Mouse (Mus musculus) kidney, embryonic 14.5 days (tissue): Measurements from ENCODE around the gene Clstn2. TPM values are rescaled to one million over a fixed set of nuclear protein-coding genes. Genes with fewer than 3 reads are reported as not detected.

ENCODE experiments used
- ATAC-seq: fragments of 200-750 bp; cut with Nextera tagmentation; 2 replicates; pipeline ENCODE4 v1.8.0; 2017; ENCODE audit warnings: moderate number of reproducible peaks, mild to moderate bottlenecking, moderate TSS enrichment, moderate library complexity; ENCODE audit not compliant: low FRiP score, low TSS enrichment
- H3K27ac ChIP-seq: fragments of 300-500 bp; sonication (generic); 2 replicates; pipeline ENCODE4 v1.5.1; 2014; ENCODE audit warnings: low read depth, mild to moderate bottlenecking, low read length, moderate library complexity, mixed read lengths
- H3K27me3 ChIP-seq: fragments of 300-500 bp; sonication (generic); 2 replicates; pipeline ENCODE4 v1.6.1; 2014; ENCODE audit warnings: mild to moderate bottlenecking, low read length; ENCODE audit not compliant: control insufficient read depth, insufficient read depth
- H3K36me3 ChIP-seq: fragments of 300-500 bp; sonication (generic); 2 replicates; pipeline ENCODE4 v1.6.1; 2014; ENCODE audit warnings: low read length, mixed read lengths; ENCODE audit not compliant: control insufficient read depth, insufficient read depth
- H3K4me1 ChIP-seq: fragments of 300-500 bp; sonication (generic); 2 replicates; pipeline ENCODE4 v1.6.1; 2014; ENCODE audit warnings: low read length, mixed read lengths; ENCODE audit not compliant: control insufficient read depth, insufficient read depth
- H3K4me2 ChIP-seq: fragments of 300-500 bp; sonication (generic); replicated peaks from 2 replicates; pipeline ENCODE4 v1.6.1; 2014; ENCODE audit warnings: low read depth, mild to moderate bottlenecking, low read length
- H3K4me3 ChIP-seq: fragments of 300-500 bp; sonication (generic); 2 replicates; pipeline ENCODE4 v1.5.1; 2014; ENCODE audit warnings: mild to moderate bottlenecking, low read length
- H3K9ac ChIP-seq: fragments of 300-500 bp; sonication (generic); 2 replicates; pipeline ENCODE4 v1.6.1; 2014; ENCODE audit warnings: low read depth, mild to moderate bottlenecking, low read length, moderate library complexity
- H3K9me3 ChIP-seq: fragments of 300-500 bp; sonication (generic); 2 replicates; pipeline ENCODE4 v1.6.1; 2016; ENCODE audit warnings: low read length; ENCODE audit not compliant: control insufficient read depth
- WGBS: fragments of 180-500 bp; shearing (Covaris S2); extraction: QIAGEN DNeasy Blood & Tissue Kit; methylation state at CpG from one replicate; pipeline ENCODE4 v1.1.7; 2014; 5-methylcytosine and 5-hydroxymethylcytosine counted together
- polyA plus RNA-seq: library from polyadenylated mRNA; unstranded; fragments of >200 nt; fragmentation: Nextera tagmentation; extraction: Ambion mirVana; gene quantifications from 2 replicates; pipeline ENCODE4 v1.2.1, GENCODE M21; 2014

The Clstn2 gene
- polyA plus RNA-seq, 1 experiment from 2014 or later, result 2.7 TPM

GRCm38 (mm10) chr9:97772431-97772830 lies 260.6 kb downstream of the Clstn2 start:
- no peaks in the 10 kb centered on the region for H3K36me3 ChIP-seq
- H3K27me3 ChIP-seq, result no peaks in the 10 kb centered on the region
- H3K9ac ChIP-seq, result no peak overlapping the region
- H3K9me3 ChIP-seq, result no peaks in the 10 kb centered on the region
- WGBS, result 73% methylated on average over 3 of the region's 3 CpGs
- no peak overlapping the region for H3K4me3 ChIP-seq
- no peak overlapping the region for H3K27ac ChIP-seq
- 0 out of 2 replicates have a peak, but pooled peaks cover 3% of the 10 kb centered on the region for H3K4me1 ChIP-seq
- ATAC-seq, result no peak
- H3K4me2 ChIP-seq, result no peak overlapping the region

GRCm38 (mm10) chr9:97769331-97769730 lies 263.6 kb downstream of the Clstn2 start:
- no peak overlapping the region for H3K4me3 ChIP-seq
- no peak for ATAC-seq
- H3K36me3 ChIP-seq, result no peaks in the 10 kb centered on the region
- H3K4me1 ChIP-seq, result 0 out of 2 replicates have a peak, but pooled peaks cover 3% of the 10 kb centered on the region
- H3K27ac ChIP-seq, result no peak overlapping the region
- H3K27me3 ChIP-seq, result no peaks in the 10 kb centered on the region
- H3K4me2 ChIP-seq, result no peak overlapping the region
- no peak overlapping the region for H3K9ac ChIP-seq
- WGBS, result 56% methylated on average over 5 of the region's 5 CpGs
- no peaks in the 10 kb centered on the region for H3K9me3 ChIP-seq

GRCm38 (mm10) chr9:97765251-97765767 lies 267.7 kb downstream of the Clstn2 start:
- Histone ChIP-seq H3K36me3 (no peaks in the 10 kb centered on the region), H3K4me2 (no peak overlapping the region), H3K4me3 (no peak overlapping the region), H3K9me3 (no peaks in the 10 kb centered on the region), H3K9ac (no peak overlapping the region), H3K27me3 (no peaks in the 10 kb centered on the region), H3K4me1 (0 out of 2 replicates have a peak, but pooled peaks cover 6% of the 10 kb centered on the region), H3K27ac (no peak overlapping the region)
- no peak for ATAC-seq
- WGBS, result 89% methylated on average over 6 of the region's 6 CpGs

- Histone ChIP-seq H3K4me2 (no peak overlapping the region), H3K4me3 (no peak overlapping the region), H3K9me3 (no peaks in the 10 kb centered on the region), H3K4me1 (0 out of 2 replicates have a peak, but pooled peaks cover 3% of the 10 kb centered on the region), H3K36me3 (no peaks in the 10 kb centered on the region), H3K27me3 (no peaks in the 10 kb centered on the region), H3K27ac (no peak overlapping the region), H3K9ac (no peak overlapping the region)
- ATAC-seq, result no peak
- WGBS, result 77% methylated on average over 4 of the region's 4 CpGs
Observed at GRCm38 (mm10) chr9:97763048-97763447, 269.9 kb downstream of the Clstn2 start.

GRCm38 (mm10) chr9:97755599-97756270 lies 277.2 kb downstream of the Clstn2 start:
- H3K9ac ChIP-seq, result no peak overlapping the region
- ATAC-seq, result peak; percentile 80
- H3K27ac ChIP-seq, result no peak overlapping the region
- no peaks in the 10 kb centered on the region for H3K36me3 ChIP-seq
- WGBS, result 37% methylated on average over 6 of the region's 7 CpGs
- no peak overlapping the region for H3K4me2 ChIP-seq
- no peaks in the 10 kb centered on the region for H3K27me3 ChIP-seq
- H3K4me3 ChIP-seq, result no peak overlapping the region
- 0 out of 2 replicates have a peak, but pooled peaks cover 6% of the 10 kb centered on the region for H3K4me1 ChIP-seq
- H3K9me3 ChIP-seq, result no peaks in the 10 kb centered on the region

- H3K4me1 ChIP-seq, result 0 out of 2 replicates have a peak, but pooled peaks cover 4% of the 10 kb centered on the region
- no peak overlapping the region for H3K27ac ChIP-seq
- H3K9ac ChIP-seq, result no peak overlapping the region
- H3K9me3 ChIP-seq, result no peaks in the 10 kb centered on the region
- 53% methylated on average over 2 of the region's 2 CpGs for WGBS
- H3K4me3 ChIP-seq, result no peak overlapping the region
- ATAC-seq, result no peak
- H3K27me3 ChIP-seq, result no peaks in the 10 kb centered on the region
- H3K36me3 ChIP-seq, result no peaks in the 10 kb centered on the region
- H3K4me2 ChIP-seq, result no peak overlapping the region
Observed at GRCm38 (mm10) chr9:97753715-97754114, 279.3 kb downstream of the Clstn2 start.

GRCm38 (mm10) chr9:97746574-97746973 lies 286.4 kb downstream of the Clstn2 start:
- H3K4me2 ChIP-seq, result no peak overlapping the region
- no peaks in the 10 kb centered on the region for H3K36me3 ChIP-seq
- no peaks in the 10 kb centered on the region for H3K9me3 ChIP-seq
- H3K27me3 ChIP-seq, result no peaks in the 10 kb centered on the region
- ATAC-seq, result no peak
- WGBS, result 68% methylated on average over 2 of the region's 2 CpGs
- H3K27ac ChIP-seq, result no peak overlapping the region
- H3K9ac ChIP-seq, result no peak overlapping the region
- no peak overlapping the region for H3K4me3 ChIP-seq
- no peaks in the 10 kb centered on the region for H3K4me1 ChIP-seq

GRCm38 (mm10) chr9:97727715-97728486 lies 305.1 kb downstream of the Clstn2 start:
- Histone ChIP-seq H3K27ac (no peak overlapping the region), H3K36me3 (no peaks in the 10 kb centered on the region), H3K9ac (no peak overlapping the region), H3K4me1 (no peaks in the 10 kb centered on the region), H3K4me2 (no peak overlapping the region), H3K27me3 (no peaks in the 10 kb centered on the region), H3K4me3 (no peak overlapping the region), H3K9me3 (no peaks in the 10 kb centered on the region)
- ATAC-seq, result no peak
- WGBS, result 82% methylated on average over 3 of the region's 3 CpGs

- Histone ChIP-seq H3K27ac (no peak overlapping the region), H3K36me3 (no peaks in the 10 kb centered on the region), H3K4me3 (no peak overlapping the region), H3K4me2 (no peak overlapping the region), H3K9ac (no peak overlapping the region), H3K4me1 (no peaks in the 10 kb centered on the region), H3K27me3 (no peaks in the 10 kb centered on the region), H3K9me3 (no peaks in the 10 kb centered on the region)
- ATAC-seq, result no peak
Observed at GRCm38 (mm10) chr9:97717728-97718127, 315.3 kb downstream of the Clstn2 start.
